9 mouse cellular contexts compared by ENCODE assay signal in genomic region chr5:125391609-125392008, GRCm38 (mm10). TPM values are rescaled to one million over a fixed set of nuclear protein-coding genes. Genes with fewer than 3 reads are reported as not detected.
A peak's percentile ranks its signal among the peaks of the same experiment; 100 is the strongest.
DNase-seq lines count a peak whose midpoint lies in the region; ATAC-seq and TF ChIP-seq lines count a peak whose summit lies in the region.
"Had no signal": no experiment of that assay in that cellular context is flagged by ENCODE, and none has a peak within 500 bp of the region (broad histone marks: within the 10 kb centered on the region; RNA-seq: fewer than 3 reads in every experiment).

No protein-coding gene starts in this region.

- 0 out of 2 replicates have a peak overlapping the region, but pooled peaks have one; percentile 10 for H3K9ac ChIP-seq in CH12.LX (ENCODE audit: insufficient read depth, low read depth)
- peak overlapping the region; percentile 52; the same call in 1 of the 2 replicates for H3K9ac ChIP-seq in heart, embryonic 13.5 days
- H3K9ac ChIP-seq in kidney, postnatal 0 days (ENCODE audit: low read depth, low read length), result no peak overlapping the region
- H3K9ac ChIP-seq in liver, embryonic 15.5 days, result no peak overlapping the region

- WGBS in heart, embryonic 13.5 days, result 47% methylated on average over 5 of the region's 5 CpGs
- 54% methylated on average over 5 of the region's 5 CpGs for WGBS in kidney, postnatal 0 days
- WGBS in liver, embryonic 15.5 days (ENCODE audit: insufficient replicate concordance), result 60% methylated on average over 5 of the region's 5 CpGs

- peak overlapping the region; percentile 10 to 20 (median 19) for H3K4me3 ChIP-seq in CH12.LX (replicated peaks in 1 of 3; ENCODE audit: low read depth in 2 of 3, low read length in 2 of 3, poor library complexity in 1 of 3)
- H3K4me3 ChIP-seq in cortical plate, adult 2 months (ENCODE audit: insufficient read depth, low read length), result no peak overlapping the region
- H3K4me3 ChIP-seq in heart, embryonic 13.5 days, result no peak overlapping the region
- H3K4me3 ChIP-seq in kidney, postnatal 0 days (replicated peaks; ENCODE audit: low read depth, low read length), result no peak overlapping the region
- no peak overlapping the region for H3K4me3 ChIP-seq in liver, embryonic 15.5 days (replicated peaks)

- H3K9me3 ChIP-seq in CH12.LX (replicated peaks; ENCODE audit: low read length), result no peaks in the 10 kb centered on the region
- H3K9me3 ChIP-seq in heart, embryonic 13.5 days, result no peaks in the 10 kb centered on the region
- H3K9me3 ChIP-seq in kidney, postnatal 0 days (replicated peaks; ENCODE audit: low read length), result no peaks in the 10 kb centered on the region
- H3K9me3 ChIP-seq in liver, embryonic 15.5 days (replicated peaks), result no peaks in the 10 kb centered on the region

- peak; percentile 46 for TF ChIP-seq POLR2A in CH12.LX (IDR thresholded peaks at IDR 0.05; ENCODE audit: low read depth, low read length)
- TF ChIP-seq POLR2A in cortical plate, adult 2 months (IDR thresholded peaks at IDR 0.05; ENCODE audit: extremely low read depth, insufficient read depth, low read length), result no peak

- H3K27ac ChIP-seq in CH12.LX (ENCODE audit: insufficient read depth, low read depth), result peak overlapping the region; percentile 93
- H3K27ac ChIP-seq in cortical plate, adult 2 months (ENCODE audit: insufficient read depth, low read length), result peak overlapping the region; percentile 100
- peak overlapping the region; percentile 100 for H3K27ac ChIP-seq in heart, embryonic 13.5 days (replicated peaks)
- peak overlapping the region; percentile 98 for H3K27ac ChIP-seq in kidney, postnatal 0 days
- peak overlapping the region; percentile 97 for H3K27ac ChIP-seq in liver, embryonic 15.5 days (replicated peaks)

- peaks cover 6 to 32% of the 10 kb centered on the region in 2 experiments; a peak in 3 of 4 replicates for H3K4me1 ChIP-seq in CH12.LX (ENCODE audit: control insufficient read depth in 1 of 2, insufficient read depth in 2 of 2)
- H3K4me1 ChIP-seq in cortical plate, adult 2 months (ENCODE audit: control insufficient read depth, insufficient read depth, low read length), result peaks cover 4% of the 10 kb centered on the region; the same call in 1 of the 2 replicates
- peaks cover 55% of the 10 kb centered on the region for H3K4me1 ChIP-seq in heart, embryonic 13.5 days
- H3K4me1 ChIP-seq in kidney, postnatal 0 days (replicated peaks; ENCODE audit: insufficient read depth, low read length), result peaks cover 26% of the 10 kb centered on the region
- peaks cover 55% of the 10 kb centered on the region for H3K4me1 ChIP-seq in liver, embryonic 15.5 days (replicated peaks)

- dilution Hi-C loops in CH12.LX (cut with MboI; ENCODE audit: extremely low pct_ligation_motif_present, extremely low pct_unique_long_range_greater_than_20kb, low sequenced_read_pairs), result no loop called here

- DNase-seq in 3134 (ENCODE audit: extremely low read depth, insufficient read length, low spot score) (peak; percentile 85), CH12.LX (ENCODE audit: extremely low read depth) (peak; percentile 91)
- peak; percentile 60 for DNase-seq in kidney, postnatal 0 days (ENCODE audit: low spot score)
- DNase-seq in splenic B cell, adult 2 months (ENCODE audit: low read depth, low spot score), result peak; percentile 85
- no peak for DNase-seq in thymus, postnatal 4 days

- H3K4me2 ChIP-seq in CH12.LX (ENCODE audit: insufficient read depth, low read depth, poor library complexity, severe bottlenecking), result peak overlapping the region; percentile 82
- peak overlapping the region; percentile 72 for H3K4me2 ChIP-seq in heart, embryonic 13.5 days
- H3K4me2 ChIP-seq in kidney, postnatal 0 days (ENCODE audit: low read length), result no peak overlapping the region
- no peak overlapping the region for H3K4me2 ChIP-seq in liver, embryonic 15.5 days

- H3K79me2 ChIP-seq in CH12.LX (replicated peaks; ENCODE audit: control insufficient read depth, extremely low read depth, insufficient read depth, poor library complexity, severe bottlenecking), result peaks cover 17% of the 10 kb centered on the region

- no peak for TF ChIP-seq CTCF in CH12.LX (conservative IDR thresholded peaks at IDR 0.05 in 1 of 2, IDR thresholded peaks at IDR 0.05 in 1 of 2; ENCODE audit: low read depth in 2 of 2, low read length in 2 of 2)
- no peak for TF ChIP-seq CTCF in cortical plate, adult 2 months (IDR thresholded peaks at IDR 0.05; ENCODE audit: extremely low read depth, insufficient read depth, low read length)
- no peak for TF ChIP-seq CTCF in kidney, postnatal 0 days (IDR thresholded peaks at IDR 0.05; ENCODE audit: low read depth)

- ATAC-seq in heart, embryonic 13.5 days (ENCODE audit: extremely low read depth, insufficient number of reproducible peaks, low FRiP score, low TSS enrichment), result no peak
- no peak for ATAC-seq in kidney, postnatal 0 days (replicated peaks; ENCODE audit: low FRiP score, low read depth)
- no peak for ATAC-seq in liver, embryonic 15.5 days (ENCODE audit: insufficient read depth)

- H3K27me3 ChIP-seq in CH12.LX (replicated peaks), result no peaks in the 10 kb centered on the region
- H3K27me3 ChIP-seq in heart, embryonic 13.5 days (replicated peaks), result no peaks in the 10 kb centered on the region
- no peaks in the 10 kb centered on the region for H3K27me3 ChIP-seq in kidney, postnatal 0 days (ENCODE audit: insufficient read depth, low read length)
- peaks cover 5% of the 10 kb centered on the region; the same call in 1 of the 2 replicates for H3K27me3 ChIP-seq in liver, embryonic 15.5 days
- no peaks in the 10 kb centered on the region for H3K27me3 ChIP-seq in splenic B cell, adult 2 months (ENCODE audit: control insufficient read depth, insufficient read depth, low read length, poor library complexity, severe bottlenecking)

- H3K36me3 ChIP-seq in CH12.LX (replicated peaks in 1 of 2; ENCODE audit: control insufficient read depth in 1 of 2, insufficient read depth in 1 of 2, low read length in 1 of 2), result peaks cover 12 to 13% of the 10 kb centered on the region in 2 experiments
- peaks cover 12% of the 10 kb centered on the region for H3K36me3 ChIP-seq in heart, embryonic 13.5 days
- H3K36me3 ChIP-seq in kidney, postnatal 0 days (ENCODE audit: insufficient read depth, low read length), result no peaks in the 10 kb centered on the region
- H3K36me3 ChIP-seq in liver, embryonic 15.5 days (replicated peaks), result peaks cover 11% of the 10 kb centered on the region
- peaks cover 4% of the 10 kb centered on the region; the same call in 1 of the 2 replicates for H3K36me3 ChIP-seq in splenic B cell, adult 2 months (ENCODE audit: control insufficient read depth, insufficient read depth, low read length, poor library complexity, severe bottlenecking)

- TF ChIP-seq EP300 in CH12.LX (IDR thresholded peaks at IDR 0.05; ENCODE audit: low read length), result peak; percentile 91

- in situ Hi-C loops in CH12.LX (cut with MboI; ENCODE audit: low pct_ligation_motif_present, low pct_unique_long_range_greater_than_20kb, low sequenced_read_pairs), result no loop called here

- no peak; the same call in 1 of the 2 replicates for TF ChIP-seq RAD21 in CH12.LX (IDR thresholded peaks at IDR 0.05; ENCODE audit: low read depth, low read length)

TF ChIP-seq in CH12.LX, 34 proteins besides CTCF, POLR2A, EP300 and RAD21 (continues in another document):
- TF ChIP-seq SMC3 (IDR thresholded peaks at IDR 0.05; ENCODE audit: low read depth, low read length) (no peak; the same call in 1 of the 2 replicates), CHD1 (IDR thresholded peaks at IDR 0.05; ENCODE audit: low read depth, low read length) (peak; percentile 46; the same call in 1 of the 2 replicates)

RNA-seq across cellular contexts. Expression of gene Ubc, which starts 1.6 kb away (rescaled TPM):
- total RNA-seq in CH12.LX (2012; rRNA removed) (466 and 486 TPM in 2 replicates), CH12.LX (2014; rRNA removed) (650 and 656 TPM in 2 replicates)
- 687 and 803 TPM in 2 replicates for polyA plus RNA-seq in CH12.LX (2012; ENCODE audit: insufficient read length, low read depth)
- polyA plus RNA-seq in cortical plate, adult 2 months (2012; rRNA removed), result 769 and 804 TPM in 2 replicates
- polyA plus RNA-seq in heart, embryonic 13.5 days (2015; fragmentation: Nextera tagmentation; extraction: Ambion mirVana), result 819 and 833 TPM in 2 replicates
- polyA plus RNA-seq in kidney, postnatal 0 days (2015; fragmentation: Nextera tagmentation; extraction: Ambion mirVana), result 702 and 872 TPM in 2 replicates
- 563 and 623 TPM in 2 replicates for polyA plus RNA-seq in liver, embryonic 15.5 days (2015; fragmentation: Nextera tagmentation; extraction: Ambion mirVana)

RNA-seq across cellular contexts. Expression of gene Gm10382, which starts 2.5 kb away (rescaled TPM):
- 0.59 and 0.80 TPM in 2 replicates for total RNA-seq in CH12.LX (2012; rRNA removed)
- total RNA-seq in CH12.LX (2014; rRNA removed), result not detected in 2 replicates
- polyA plus RNA-seq in CH12.LX (2012; ENCODE audit: insufficient read length, low read depth), result 0.87 and 1.1 TPM in 2 replicates
- 0.21 and 0.36 TPM in 2 replicates for polyA plus RNA-seq in cortical plate, adult 2 months (2012; rRNA removed)
- polyA plus RNA-seq in heart, embryonic 13.5 days (2015; fragmentation: Nextera tagmentation; extraction: Ambion mirVana), result 0.68 and 0.70 TPM in 2 replicates
- 0.40 and 0.74 TPM in 2 replicates for polyA plus RNA-seq in kidney, postnatal 0 days (2015; fragmentation: Nextera tagmentation; extraction: Ambion mirVana)
- 0.31 and 0.35 TPM in 2 replicates for polyA plus RNA-seq in liver, embryonic 15.5 days (2015; fragmentation: Nextera tagmentation; extraction: Ambion mirVana)
- polyA plus RNA-seq: embryonic facial prominence, embryonic 11.5 days had no signal

RNA-seq across cellular contexts. Expression of gene Dhx37, which starts 42.3 kb away (rescaled TPM):
- total RNA-seq in CH12.LX (2012; rRNA removed), result 21.0 and 23.8 TPM in 2 replicates
- 22.7 and 26.0 TPM in 2 replicates for total RNA-seq in CH12.LX (2014; rRNA removed)
- polyA plus RNA-seq in CH12.LX (2012; ENCODE audit: insufficient read length, low read depth), result 33.0 and 36.9 TPM in 2 replicates
- polyA plus RNA-seq in cortical plate, adult 2 months (2012; rRNA removed), result 16.2 and 16.9 TPM in 2 replicates
- 8.5 and 9.8 TPM in 2 replicates for polyA plus RNA-seq in heart, embryonic 13.5 days (2015; fragmentation: Nextera tagmentation; extraction: Ambion mirVana)
- polyA plus RNA-seq in kidney, postnatal 0 days (2015; fragmentation: Nextera tagmentation; extraction: Ambion mirVana), result 7.2 and 8.1 TPM in 2 replicates
- 4.8 and 4.9 TPM in 2 replicates for polyA plus RNA-seq in liver, embryonic 15.5 days (2015; fragmentation: Nextera tagmentation; extraction: Ambion mirVana)

RNA-seq across cellular contexts. Expression of gene Bri3bp, which starts 49.8 kb away (rescaled TPM):
- total RNA-seq in CH12.LX (2012; rRNA removed), result 48.4 and 49.6 TPM in 2 replicates
- 30.1 and 37.7 TPM in 2 replicates for total RNA-seq in CH12.LX (2014; rRNA removed)
- 147 and 164 TPM in 2 replicates for polyA plus RNA-seq in CH12.LX (2012; ENCODE audit: insufficient read length, low read depth)
- polyA plus RNA-seq in cortical plate, adult 2 months (2012; rRNA removed), result 34.8 and 36.3 TPM in 2 replicates
- polyA plus RNA-seq in heart, embryonic 13.5 days (2015; fragmentation: Nextera tagmentation; extraction: Ambion mirVana), result 35.8 and 42.0 TPM in 2 replicates
- polyA plus RNA-seq in kidney, postnatal 0 days (2015; fragmentation: Nextera tagmentation; extraction: Ambion mirVana), result 46.7 and 47.2 TPM in 2 replicates
- polyA plus RNA-seq in liver, embryonic 15.5 days (2015; fragmentation: Nextera tagmentation; extraction: Ambion mirVana), result 23.5 and 25.8 TPM in 2 replicates

RNA-seq across cellular contexts. Expression of gene Scarb1, which starts 50.7 kb away (rescaled TPM):
- total RNA-seq in CH12.LX (2012; rRNA removed) (11.6 and 12.3 TPM in 2 replicates), CH12.LX (2014; rRNA removed) (16.3 and 20.0 TPM in 2 replicates)
- 24.6 and 24.7 TPM in 2 replicates for polyA plus RNA-seq in CH12.LX (2012; ENCODE audit: insufficient read length, low read depth)
- polyA plus RNA-seq in cortical plate, adult 2 months (2012; rRNA removed), result 32.6 and 33.8 TPM in 2 replicates
- polyA plus RNA-seq in heart, embryonic 13.5 days (2015; fragmentation: Nextera tagmentation; extraction: Ambion mirVana), result 65.6 and 69.7 TPM in 2 replicates
- polyA plus RNA-seq in kidney, postnatal 0 days (2015; fragmentation: Nextera tagmentation; extraction: Ambion mirVana), result 49.0 and 51.3 TPM in 2 replicates
- 76.6 and 87.3 TPM in 2 replicates for polyA plus RNA-seq in liver, embryonic 15.5 days (2015; fragmentation: Nextera tagmentation; extraction: Ambion mirVana)

Comparison
In these comparisons a context has a peak if more than half of its experiments do, and no peak if none do; other contexts are left out.
1. H3K4me2 ChIP-seq: peak in CH12.LX (single experiment) and heart, embryonic 13.5 days (single experiment); none in kidney, postnatal 0 days (single experiment) and liver, embryonic 15.5 days (single experiment).
2. H3K4me3 ChIP-seq: peak in CH12.LX (3 of 3); none in cortical plate, adult 2 months (single experiment), heart, embryonic 13.5 days (single experiment), kidney, postnatal 0 days (single experiment) and liver, embryonic 15.5 days (single experiment).
3. H3K9ac ChIP-seq: peak in CH12.LX (single experiment) and heart, embryonic 13.5 days (single experiment); none in kidney, postnatal 0 days (single experiment) and liver, embryonic 15.5 days (single experiment).
4. Peak in every context shown above with its lines, with median percentiles within 50 percentile points of each other: H3K27ac ChIP-seq.